8 mouse cellular contexts compared by ENCODE assay signal in the genomic region with DNA sequence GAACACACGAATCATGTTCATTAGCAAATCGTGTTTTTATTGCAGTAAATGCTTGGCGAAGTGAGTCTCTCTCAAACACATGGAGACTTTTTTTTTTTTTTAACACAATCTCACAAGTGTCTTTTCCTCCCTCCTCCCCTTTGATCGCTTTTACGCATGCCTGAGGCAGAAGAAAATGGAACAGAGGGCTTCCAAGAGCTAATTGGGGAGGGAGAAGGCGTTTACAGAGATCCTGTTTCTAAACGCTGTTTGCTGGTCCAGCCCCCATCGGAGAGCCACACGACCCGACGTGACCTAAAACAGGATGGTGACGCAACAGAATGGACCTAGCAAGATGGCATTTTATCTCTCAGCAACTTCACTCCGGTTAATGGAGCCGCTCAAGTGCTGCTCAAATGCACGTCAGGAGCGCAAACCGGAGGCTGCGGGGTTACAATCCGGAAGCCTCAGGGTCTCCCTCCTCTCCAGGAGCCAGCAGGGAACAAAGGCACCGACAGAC.
DNase-seq lines count a peak whose midpoint lies in the region; ATAC-seq and TF ChIP-seq lines count a peak whose summit lies in the region.

No protein-coding gene starts in this region.

- H3K27ac ChIP-seq in heart, postnatal 0 days (ENCODE audit: low read depth): peak overlapping the region; percentile 66
- H3K27ac ChIP-seq in olfactory bulb, adult 2 months (ENCODE audit: insufficient read depth, low read depth, low read length): no peak overlapping the region; the same call in 1 of the 2 replicates

- ATAC-seq in heart, postnatal 0 days (ENCODE audit: insufficient read depth, low read depth): peak; percentile 62

- TF ChIP-seq POLR2A in olfactory bulb, adult 2 months (IDR thresholded peaks at IDR 0.05; ENCODE audit: insufficient read depth, low read depth, low read length): no peak

- H3K9me3 ChIP-seq in erythroblast, embryonic 14.5 days (ENCODE audit: control insufficient read depth, low read length): no peaks in the 10 kb centered on the region
- no peaks in the 10 kb centered on the region for H3K9me3 ChIP-seq in heart, postnatal 0 days (replicated peaks; ENCODE audit: control insufficient read depth, low read length)

- no peak for TF ChIP-seq CTCF in heart, postnatal 0 days (IDR thresholded peaks at IDR 0.05; ENCODE audit: low read depth)
- TF ChIP-seq CTCF in olfactory bulb, adult 2 months (IDR thresholded peaks at IDR 0.05; ENCODE audit: insufficient read depth, low read depth, low read length): no peak

- peak; percentile 78 for DNase-seq in CD4-positive, CD25-positive, alpha-beta regulatory T cell, adult 2 months (ENCODE audit: low read depth, low spot score)
- DNase-seq in adrenal gland, adult (ENCODE audit: inconsistent age in 2 of 2, low spot score in 1 of 2): peak; percentile 68 to 89
- peak; percentile 83 for DNase-seq in heart, postnatal 0 days (ENCODE audit: low spot score)
- peak; percentile 54 for DNase-seq in kidney, postnatal 14 days
- peak; percentile 57 for DNase-seq in lung, postnatal 14 days
- DNase-seq in cerebellum, adult 9-11 months: no peak

- WGBS in heart, postnatal 0 days: under 1% methylated on average over 20 of the region's 20 CpGs
- WGBS in olfactory bulb, adult 2 months: under 1% methylated on average over 20 of the region's 20 CpGs

- TF ChIP-seq EP300 in heart, postnatal 0 days (IDR thresholded peaks at IDR 0.05; ENCODE audit: low read depth): no peak

- peak overlapping the region; percentile 48; the same call in 1 of the 2 replicates for H3K9ac ChIP-seq in heart, postnatal 0 days (replicated peaks; ENCODE audit: low read depth, low read length)

- H3K27me3 ChIP-seq in erythroblast, embryonic 14.5 days (ENCODE audit: control insufficient read depth): peaks cover 29% of the 10 kb centered on the region
- H3K27me3 ChIP-seq in heart, postnatal 0 days (ENCODE audit: control insufficient read depth, insufficient read depth, low read length): no peaks in the 10 kb centered on the region

- H3K4me3 ChIP-seq in erythroblast, embryonic 14.5 days (replicated peaks): peak overlapping the region; percentile 61
- H3K4me3 ChIP-seq in heart, postnatal 0 days (ENCODE audit: low read depth, low read length): peak overlapping the region; percentile 38
- H3K4me3 ChIP-seq in olfactory bulb, adult 2 months (ENCODE audit: insufficient read depth, low read depth, low read length): peak overlapping the region; percentile 20

- peak overlapping the region; percentile 84 for H3K4me2 ChIP-seq in heart, postnatal 0 days (ENCODE audit: low read depth, low read length)

- H3K36me3 ChIP-seq in erythroblast, embryonic 14.5 days (ENCODE audit: control insufficient read depth): no peaks in the 10 kb centered on the region
- H3K36me3 ChIP-seq in heart, postnatal 0 days (replicated peaks; ENCODE audit: control insufficient read depth, insufficient read depth, low read length): no peaks in the 10 kb centered on the region

- peaks cover 55% of the 10 kb centered on the region for H3K4me1 ChIP-seq in erythroblast, embryonic 14.5 days (ENCODE audit: control insufficient read depth)
- peaks cover 27% of the 10 kb centered on the region for H3K4me1 ChIP-seq in heart, postnatal 0 days (ENCODE audit: control insufficient read depth, insufficient read depth)
- peaks cover 19% of the 10 kb centered on the region for H3K4me1 ChIP-seq in olfactory bulb, adult 2 months (ENCODE audit: control insufficient read depth, insufficient read depth, low read length)
